Mouse (Mus musculus) hindbrain, embryonic 10.5 days (tissue): ENCODE measurements around the gene Klrg1. TPM values are rescaled to one million over a fixed set of nuclear protein-coding genes. Genes with fewer than 3 reads are reported as not detected.
A peak's percentile ranks its signal among the peaks of the same experiment; 100 is the strongest.

Experiments
- DNase-seq: peaks from one replicate; pipeline ENCODE4 v3.0.0-alpha.2; 2017; ENCODE audit warnings: low spot score
- H3K27ac ChIP-seq: fragments of 300-500 bp; sonication (generic); 2 replicates; pipeline ENCODE4 v1.5.1; 2016; ENCODE audit warnings: mild to moderate bottlenecking, moderate library complexity
- H3K27me3 ChIP-seq: fragments of 300-500 bp; sonication (generic); 2 replicates; pipeline ENCODE4 v1.6.1; 2016; ENCODE audit warnings: mild to moderate bottlenecking; ENCODE audit not compliant: poor library complexity, insufficient read depth, severe bottlenecking
- H3K36me3 ChIP-seq: fragments of 300-500 bp; sonication (generic); 2 replicates; pipeline ENCODE4 v1.6.1; 2016; ENCODE audit warnings: mild to moderate bottlenecking, moderate library complexity
- H3K4me1 ChIP-seq: fragments of 300-500 bp; sonication (generic); replicated peaks from 2 replicates; pipeline ENCODE4 v1.6.1; 2016; ENCODE audit warnings: mild to moderate bottlenecking
- H3K4me3 ChIP-seq: fragments of 300-500 bp; sonication (generic); 2 replicates; pipeline ENCODE4 v1.5.1; 2016; ENCODE audit warnings: mild to moderate bottlenecking, moderate library complexity
- H3K9me3 ChIP-seq: fragments of 300-500 bp; sonication (generic); 2 replicates; pipeline ENCODE4 v1.6.1; 2016; ENCODE audit warnings: mild to moderate bottlenecking, moderate library complexity
- WGBS: fragments of 180-500 bp; shearing (Covaris S2); methylation state at CpG from one replicate; pipeline ENCODE4 v1.1.7; 2016; 5-methylcytosine and 5-hydroxymethylcytosine counted together
- polyA plus RNA-seq: library from polyadenylated mRNA; unstranded; fragments of >200 nt; fragmentation: Nextera tagmentation; extraction: Ambion mirVana; gene quantifications from 2 replicates; pipeline ENCODE4 v1.2.1, GENCODE M21; 2016

The Klrg1 gene
- polyA plus RNA-seq, 1 experiment from 2014 or later: 0.21 TPM

DNA sequence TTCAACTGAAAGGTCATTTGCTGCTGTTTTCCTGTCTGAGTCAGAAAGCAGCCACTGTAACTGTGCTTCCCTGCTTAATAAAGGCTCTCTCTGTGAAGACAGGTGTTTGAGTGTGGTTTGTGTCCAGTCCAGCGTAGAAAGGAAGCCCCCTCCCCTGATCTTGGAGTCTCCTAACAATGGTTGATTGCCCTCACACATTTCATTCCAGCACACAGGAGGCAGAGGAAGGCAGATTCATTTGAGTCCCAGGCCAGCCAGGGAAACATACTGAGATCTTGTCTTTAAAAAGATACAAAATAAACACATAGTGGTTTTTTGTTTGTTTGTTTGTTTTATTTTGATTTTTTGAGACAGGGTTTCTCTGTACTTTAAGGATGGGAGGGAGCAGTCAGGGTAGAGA is 19.4 kb upstream of the Klrg1 start:
- no peaks in the 10 kb centered on the region for H3K36me3 ChIP-seq
- no peaks in the 10 kb centered on the region for H3K27me3 ChIP-seq
- no peaks in the 10 kb centered on the region for H3K9me3 ChIP-seq
- no peak for DNase-seq
- no peak overlapping the region for H3K27ac ChIP-seq
- H3K4me3 ChIP-seq: no peak overlapping the region
- peaks cover 7% of the 10 kb centered on the region; the same call in 1 of the 2 replicates for H3K4me1 ChIP-seq
- WGBS: 68% methylated on average over 1 of the region's 1 CpGs

DNA sequence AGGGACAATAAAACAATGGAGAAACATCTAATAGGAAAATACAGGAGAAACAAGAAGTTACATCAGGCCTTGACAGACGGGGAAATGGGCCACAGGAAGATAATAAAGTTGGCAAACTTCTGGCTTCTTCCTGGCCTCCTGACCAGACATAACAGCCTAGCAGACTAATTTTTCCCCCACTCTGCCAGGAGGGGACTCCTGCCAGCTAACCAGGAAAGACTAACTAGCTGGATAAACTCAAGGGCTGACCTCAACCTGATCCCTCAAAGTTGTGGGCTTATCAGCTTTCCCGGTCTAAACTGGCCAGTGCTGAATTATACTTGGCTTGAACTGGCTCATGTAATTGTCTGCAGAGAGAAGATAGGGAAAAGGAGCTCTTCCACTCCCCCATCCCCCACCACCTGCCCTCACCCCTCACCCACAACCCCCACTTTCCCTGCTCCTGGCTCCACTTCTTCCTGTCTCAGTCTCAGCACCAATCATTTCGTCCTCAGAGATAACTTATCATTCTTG is 17.0 kb upstream of the Klrg1 start:
- H3K9me3 ChIP-seq: no peaks in the 10 kb centered on the region
- DNase-seq: no peak
- H3K4me3 ChIP-seq: no peak overlapping the region
- 79% methylated on average over 3 of the region's 3 CpGs for WGBS
- peaks cover 12% of the 10 kb centered on the region for H3K4me1 ChIP-seq
- no peak overlapping the region for H3K27ac ChIP-seq
- 0 out of 2 replicates have a peak, but pooled peaks cover 2% of the 10 kb centered on the region for H3K27me3 ChIP-seq
- no peaks in the 10 kb centered on the region for H3K36me3 ChIP-seq

GRCm38 (mm10) chr6:122298223-122298609 is 15.5 kb upstream of the Klrg1 start:
- Histone ChIP-seq H3K9me3 (no peaks in the 10 kb centered on the region), H3K4me3 (no peak overlapping the region), H3K4me1 (peaks cover 12% of the 10 kb centered on the region), H3K36me3 (no peaks in the 10 kb centered on the region), H3K27ac (no peak overlapping the region), H3K27me3 (0 out of 2 replicates have a peak, but pooled peaks cover 2% of the 10 kb centered on the region)
- 49% methylated on average over 4 of the region's 4 CpGs for WGBS
- DNase-seq: no peak

GRCm38 (mm10) chr6:122297279-122298222 is 14.9 kb upstream of the Klrg1 start:
- H3K4me3 ChIP-seq: peak overlapping the region; percentile 56
- H3K27ac ChIP-seq: peak overlapping the region; percentile 87
- H3K9me3 ChIP-seq: no peaks in the 10 kb centered on the region
- no peaks in the 10 kb centered on the region for H3K36me3 ChIP-seq
- H3K4me1 ChIP-seq: peaks cover 12% of the 10 kb centered on the region
- H3K27me3 ChIP-seq: 0 out of 2 replicates have a peak, but pooled peaks cover 2% of the 10 kb centered on the region
- DNase-seq: peak; percentile 57
- 7% methylated on average over 25 of the region's 25 CpGs for WGBS

GRCm38 (mm10) chr6:122296918-122297278 is 14.2 kb upstream of the Klrg1 start:
- Histone ChIP-seq H3K4me3 (peak overlapping the region; percentile 56), H3K27me3 (0 out of 2 replicates have a peak, but pooled peaks cover 2% of the 10 kb centered on the region), H3K9me3 (no peaks in the 10 kb centered on the region), H3K4me1 (peaks cover 12% of the 10 kb centered on the region), H3K36me3 (no peaks in the 10 kb centered on the region), H3K27ac (peak overlapping the region; percentile 87)
- 37% methylated on average over 3 of the region's 3 CpGs for WGBS
- DNase-seq: no peak

DNA sequence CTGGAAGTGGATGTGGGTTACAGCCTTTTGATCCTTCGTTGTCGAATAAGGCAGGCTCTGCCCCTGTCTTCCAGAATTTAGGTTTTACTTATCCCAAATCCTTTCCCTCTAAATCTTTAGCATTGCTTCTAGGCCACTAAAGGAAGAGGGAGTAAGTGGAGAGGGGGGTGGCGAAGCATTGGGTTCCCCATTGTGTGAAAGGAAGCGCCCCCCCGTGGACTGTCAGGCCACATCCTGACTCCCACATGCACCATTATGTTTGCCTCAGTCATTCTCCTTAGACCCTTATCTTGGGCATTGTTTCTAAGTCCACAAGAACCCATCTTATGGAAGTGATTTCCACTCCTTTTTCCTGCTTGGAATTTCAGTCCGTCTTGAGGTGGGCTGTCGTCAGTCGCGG is 12.6 kb upstream of the Klrg1 start:
- no peaks in the 10 kb centered on the region for H3K9me3 ChIP-seq
- 50% methylated on average over 9 of the region's 9 CpGs for WGBS
- peaks cover 12% of the 10 kb centered on the region for H3K4me1 ChIP-seq
- 0 out of 2 replicates have a peak, but pooled peaks cover 2% of the 10 kb centered on the region for H3K27me3 ChIP-seq
- no peak overlapping the region for H3K4me3 ChIP-seq
- no peak overlapping the region for H3K27ac ChIP-seq
- H3K36me3 ChIP-seq: no peaks in the 10 kb centered on the region
- no peak for DNase-seq

DNA sequence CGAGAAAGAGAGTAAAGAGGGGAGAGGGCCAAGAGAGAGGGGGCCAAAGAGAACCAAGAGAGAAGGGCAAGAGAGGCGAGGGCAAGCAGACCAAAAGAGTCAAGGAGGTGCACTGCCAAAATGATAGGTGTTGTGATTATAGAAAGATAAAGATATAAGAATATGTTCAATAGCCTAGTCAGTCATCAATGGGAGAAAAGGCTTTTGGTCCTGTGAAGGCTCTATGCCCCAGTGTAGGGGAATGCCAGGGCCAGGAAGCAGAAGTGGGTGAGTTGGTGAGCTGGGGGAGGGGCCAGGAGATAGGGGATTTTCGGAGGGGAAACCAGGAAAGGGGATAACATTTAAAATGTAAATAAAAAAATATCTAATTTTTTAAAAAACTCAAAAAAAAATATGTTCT is 11.6 kb upstream of the Klrg1 start:
- Histone ChIP-seq H3K4me1 (peaks cover 12% of the 10 kb centered on the region), H3K36me3 (no peaks in the 10 kb centered on the region), H3K27me3 (0 out of 2 replicates have a peak, but pooled peaks cover 2% of the 10 kb centered on the region), H3K9me3 (no peaks in the 10 kb centered on the region), H3K27ac (no peak overlapping the region), H3K4me3 (no peak overlapping the region)
- 75% methylated on average over 3 of the region's 3 CpGs for WGBS
- no peak for DNase-seq

GRCm38 (mm10) chr6:122293796-122294195 is 11.1 kb upstream of the Klrg1 start:
- no peak overlapping the region for H3K4me3 ChIP-seq
- WGBS: 93% methylated on average over 9 of the region's 9 CpGs

GRCm38 (mm10) chr6:122293121-122293520 is 10.4 kb upstream of the Klrg1 start:
- DNase-seq: no peak
- WGBS: 91% methylated on average over 8 of the region's 8 CpGs
- Histone ChIP-seq H3K4me1 (peaks cover 11% of the 10 kb centered on the region), H3K36me3 (no peaks in the 10 kb centered on the region), H3K27ac (no peak overlapping the region), H3K9me3 (no peaks in the 10 kb centered on the region), H3K27me3 (0 out of 2 replicates have a peak, but pooled peaks cover 2% of the 10 kb centered on the region), H3K4me3 (no peak overlapping the region)

More at GRCm38 (mm10) chr6:122293796-122294195, 11.1 kb upstream of the Klrg1 start:
- Histone ChIP-seq H3K4me1 (peaks cover 12% of the 10 kb centered on the region), H3K9me3 (no peaks in the 10 kb centered on the region), H3K27me3 (0 out of 2 replicates have a peak, but pooled peaks cover 2% of the 10 kb centered on the region), H3K36me3 (no peaks in the 10 kb centered on the region), H3K27ac (no peak overlapping the region)
- DNase-seq: no peak

DNA sequence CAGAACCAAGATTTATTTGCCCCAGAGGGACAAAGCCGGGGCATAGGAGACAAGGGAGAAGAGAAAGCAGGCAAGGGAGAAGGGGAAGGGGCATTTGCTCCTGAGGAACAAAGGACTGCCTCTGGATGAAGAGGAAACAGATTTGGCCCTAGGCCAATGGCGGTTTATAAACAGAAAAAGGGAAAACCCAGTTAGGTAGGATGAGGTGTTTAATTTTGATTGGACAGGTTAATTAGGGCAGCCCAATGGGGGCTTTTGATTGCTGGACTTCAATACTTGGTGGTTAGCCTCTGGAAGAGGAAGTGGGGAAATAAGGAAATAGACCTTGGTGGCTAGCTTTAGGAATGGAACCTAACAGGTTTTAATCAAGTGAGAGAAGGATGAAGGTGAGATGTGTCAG is 9.5 kb upstream of the Klrg1 start:
- Histone ChIP-seq H3K9me3 (no peaks in the 10 kb centered on the region), H3K4me3 (no peak overlapping the region), H3K27ac (no peak overlapping the region), H3K4me1 (peaks cover 5% of the 10 kb centered on the region), H3K27me3 (0 out of 2 replicates have a peak, but pooled peaks cover 2% of the 10 kb centered on the region), H3K36me3 (no peaks in the 10 kb centered on the region)
- WGBS: 83% methylated on average over 2 of the region's 2 CpGs
- no peak for DNase-seq

DNA sequence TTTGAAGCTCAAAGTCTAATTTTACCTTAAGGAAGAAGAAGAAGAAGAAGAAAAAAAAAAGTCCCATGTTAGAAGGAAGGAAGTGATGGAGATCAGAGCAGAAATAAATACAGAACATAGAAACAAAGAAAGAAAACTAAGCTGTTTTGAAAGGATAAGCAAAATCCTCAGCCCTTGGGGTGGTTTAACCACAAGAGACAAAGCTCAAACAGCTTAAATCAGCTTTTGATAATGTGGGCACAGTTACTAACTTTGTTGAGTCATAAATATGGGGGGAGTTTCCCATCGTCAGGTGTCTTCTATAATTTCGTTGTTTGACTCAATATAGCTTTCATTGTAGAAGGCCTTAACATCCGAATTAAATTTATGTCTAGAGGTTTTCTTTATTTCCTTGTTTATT is 9.1 kb upstream of the Klrg1 start:
- H3K9me3 ChIP-seq: no peaks in the 10 kb centered on the region
- H3K27me3 ChIP-seq: 0 out of 2 replicates have a peak, but pooled peaks cover 2% of the 10 kb centered on the region
- peaks cover 1% of the 10 kb centered on the region for H3K4me1 ChIP-seq
- H3K4me3 ChIP-seq: no peak overlapping the region
- no peak for DNase-seq
- H3K36me3 ChIP-seq: no peaks in the 10 kb centered on the region
- H3K27ac ChIP-seq: no peak overlapping the region
- 86% methylated on average over 3 of the region's 3 CpGs for WGBS

DNA sequence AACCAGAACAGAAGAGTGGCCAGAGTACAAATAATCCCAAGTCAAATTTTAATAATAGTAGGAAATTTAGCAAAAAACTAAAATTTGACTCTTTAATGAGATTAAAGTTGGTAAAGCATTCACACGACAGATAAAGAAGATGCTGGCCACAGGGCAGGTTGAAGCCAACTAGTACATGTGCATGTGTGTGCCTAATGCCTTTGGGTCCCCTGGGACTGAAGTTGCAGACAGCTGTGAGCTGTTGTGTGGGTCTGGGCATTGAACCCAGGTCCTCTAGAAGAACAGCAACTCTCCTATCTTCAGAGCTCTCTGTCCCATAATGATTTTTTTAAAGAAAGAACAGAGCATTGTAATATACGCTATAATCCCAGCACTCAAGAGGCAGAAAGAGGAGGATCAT is 8.6 kb upstream of the Klrg1 start:
- 0 out of 2 replicates have a peak, but pooled peaks cover 2% of the 10 kb centered on the region for H3K27me3 ChIP-seq
- no peak for DNase-seq
- H3K27ac ChIP-seq: no peak overlapping the region
- no peak overlapping the region for H3K4me3 ChIP-seq
- H3K9me3 ChIP-seq: no peaks in the 10 kb centered on the region
- 84% methylated on average over 2 of the region's 2 CpGs for WGBS
- H3K36me3 ChIP-seq: no peaks in the 10 kb centered on the region
- no peaks in the 10 kb centered on the region for H3K4me1 ChIP-seq

DNA sequence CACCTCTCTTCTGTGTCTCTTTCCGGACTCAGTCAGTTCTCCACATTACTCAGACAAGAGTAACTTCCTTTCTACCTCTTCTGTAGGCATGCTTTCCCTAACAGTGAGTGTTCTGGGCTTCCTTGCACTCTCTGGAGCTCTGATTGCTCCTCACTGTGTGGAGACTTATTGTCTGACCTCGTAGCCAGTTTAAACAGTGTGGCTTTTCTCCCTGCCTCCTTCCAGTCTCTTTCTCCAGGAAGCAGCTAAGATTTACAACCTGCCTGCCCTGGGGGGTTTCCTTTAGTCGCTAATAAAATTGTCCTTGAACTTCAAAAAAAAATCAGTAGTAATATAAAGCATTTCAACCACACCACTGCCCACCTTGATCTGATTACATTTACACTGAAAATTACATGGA is 7.6 kb upstream of the Klrg1 start:
- 70% methylated on average over 3 of the region's 3 CpGs for WGBS
- no peak overlapping the region for H3K27ac ChIP-seq
- no peaks in the 10 kb centered on the region for H3K36me3 ChIP-seq
- no peak for DNase-seq
- no peaks in the 10 kb centered on the region for H3K9me3 ChIP-seq
- no peaks in the 10 kb centered on the region for H3K4me1 ChIP-seq
- no peak overlapping the region for H3K4me3 ChIP-seq
- no peaks in the 10 kb centered on the region for H3K27me3 ChIP-seq
